Mouse (Mus musculus) skeletal muscle tissue, postnatal 0 days (tissue): ENCODE results near the gene Aqp1. TPM values are rescaled to one million over a fixed set of nuclear protein-coding genes. Genes with fewer than 3 reads are reported as not detected.

Experiments used
- microRNA-seq, 2 experiments: library from miRNA; unstranded; fragments of <30 nt; microRNA quantifications; one replicate each; pipeline ENCODE4; 2016
- polyA plus RNA-seq: library from polyadenylated mRNA; unstranded; fragments of >200 nt; fragmentation: Nextera tagmentation; extraction: Ambion mirVana; gene quantifications from 2 replicates; pipeline ENCODE4 v1.2.1, GENCODE M21; 2015

Aqp1 gene
- polyA plus RNA-seq, result 72.8 and 103 TPM in 2 replicates

DNA sequence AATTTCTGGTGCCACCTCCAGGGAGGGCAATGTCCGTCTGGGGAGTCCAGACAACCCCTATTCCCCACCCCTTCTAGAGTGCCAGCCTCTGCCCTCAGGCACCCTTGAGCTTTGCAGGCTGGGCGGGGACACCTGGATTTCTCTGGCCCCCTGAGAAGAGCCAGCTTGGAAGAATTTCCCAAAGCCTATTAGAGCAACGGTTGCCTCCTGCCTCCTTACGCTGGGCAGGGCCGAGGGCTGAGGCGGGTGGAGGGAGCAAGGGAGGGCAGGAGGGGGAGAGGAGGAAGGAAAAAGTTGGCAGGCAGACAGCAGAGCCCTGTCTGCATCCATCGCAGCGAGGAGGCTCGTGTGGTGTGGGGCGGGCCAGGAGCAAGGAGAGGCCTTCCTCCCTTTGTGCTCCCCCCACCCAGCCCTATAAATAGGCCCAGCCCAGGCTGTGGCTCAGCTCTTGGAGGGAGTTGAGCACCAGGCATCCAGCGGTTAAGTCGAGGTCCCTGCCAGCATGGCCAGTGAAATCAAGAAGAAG, at the start of gene Aqp1:
Gene Aqp1, plus strand, starts transcription at position 444 of the 526 bp plus-strand sequence.

GRCm38 (mm10) chr6:55376076-55376475, 39.8 kb downstream of the Aqp1 start, which contains the start of gene Ghrhr:
Gene Ghrhr (plus strand): TSS chr6:55376295.

Small RNA genes within 50 kb of the gene (microRNA-seq; reads per million reads assigned to microRNA genes)
- 0 reads per million in 2 experiments for gene Gm25458

Other genes starting within 250 kb of the Aqp1 start
- 0.83 and 1.5 TPM in 2 replicates for gene Crhr2, start 203.4 kb upstream of the Aqp1 start, polyA plus RNA-seq
- not detected in 2 replicates for gene Inmt, start 161.4 kb upstream of the Aqp1 start, polyA plus RNA-seq
- gene Mindy4, start 133.0 kb upstream of the Aqp1 start, polyA plus RNA-seq, result 2.3 and 3.3 TPM in 2 replicates
- not detected in 2 replicates for gene Ghrhr, start 39.9 kb downstream of the Aqp1 start, polyA plus RNA-seq
- 2.8 and 3.1 TPM in 2 replicates for gene Adcyap1r1, start 115.5 kb downstream of the Aqp1 start, polyA plus RNA-seq